Mouse (Mus musculus): Measurements from ENCODE around the gene Cabp4. TPM values are rescaled to one million over a fixed set of nuclear protein-coding genes. Genes with fewer than 3 reads are reported as not detected.

The Cabp4 gene
- polyA plus RNA-seq (2012), result 0.05 TPM in 2 replicates

DNA sequence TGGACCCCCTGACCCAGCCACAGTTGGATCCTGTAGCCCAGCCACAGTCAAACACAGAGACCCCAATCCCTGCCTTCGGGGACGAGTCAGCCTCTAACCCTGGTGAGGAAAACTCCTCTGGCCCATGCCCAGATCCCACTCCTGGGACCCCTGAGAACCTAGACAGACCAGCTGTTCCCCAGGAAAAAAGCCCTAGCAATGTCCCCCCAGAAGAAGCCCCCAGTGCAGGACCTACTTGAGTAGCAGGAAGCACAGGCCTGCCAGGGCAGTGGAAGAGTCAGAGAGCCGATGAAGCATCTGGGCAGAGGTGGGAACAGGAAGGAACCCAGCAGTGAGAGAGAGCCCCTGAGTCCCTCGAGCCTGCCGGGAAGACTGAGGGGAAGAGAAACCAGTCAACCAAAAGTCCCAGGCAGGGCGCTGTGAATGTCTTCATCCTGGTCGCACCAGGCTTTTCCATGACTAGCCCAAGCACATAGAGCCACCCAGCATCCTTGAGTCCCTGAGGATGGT, at the start of gene Cabp4:
TSS of gene Cabp4 (minus strand) at position 275 of the 510 bp plus-strand sequence.
- Histone ChIP-seq H3K4me1 (ENCODE audit: control insufficient read depth) (peaks cover 21% of the 10 kb centered on the region), H3K9me3 (ENCODE audit: control insufficient read depth, low read length) (peaks cover 6% of the 10 kb centered on the region), H3K27me3 (ENCODE audit: control insufficient read depth) (peaks cover 18% of the 10 kb centered on the region), H3K36me3 (ENCODE audit: control insufficient read depth) (no peaks in the 10 kb centered on the region), H3K4me3 (replicated peaks) (no peak within 1 kb of the TSS)
- TF ChIP-seq TAL1 (IDR thresholded peaks at IDR 0.05; ENCODE audit: low read length) (no peak), GATA1 (IDR thresholded peaks at IDR 0.05; ENCODE audit: low read length) (no peak)

DNA sequence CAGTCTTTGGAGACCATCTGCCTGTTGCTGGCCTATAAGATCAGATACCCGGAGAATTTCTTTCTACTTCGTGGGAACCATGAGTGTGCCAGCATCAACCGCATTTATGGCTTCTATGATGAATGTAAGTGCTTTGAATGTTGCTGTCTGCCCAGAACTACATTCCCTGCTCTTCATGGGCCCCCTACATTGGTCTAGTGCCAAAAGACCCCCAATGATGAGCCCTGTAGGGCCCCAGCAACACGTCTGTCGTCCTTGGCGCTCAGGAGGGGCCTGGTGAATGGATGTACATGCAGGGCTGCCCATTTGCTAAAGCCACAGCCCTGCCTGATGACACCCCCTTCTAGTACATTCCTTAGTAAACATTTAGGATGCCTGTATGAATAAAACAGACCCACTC, 49.3 kb upstream of the Cabp4 start:
- H3K4me3 ChIP-seq (replicated peaks), result peak overlapping the region; percentile 86
- H3K36me3 ChIP-seq (ENCODE audit: control insufficient read depth), result peaks cover 52% of the 10 kb centered on the region
- H3K9me3 ChIP-seq (ENCODE audit: control insufficient read depth, low read length), result no peaks in the 10 kb centered on the region
- peaks cover 53% of the 10 kb centered on the region for H3K4me1 ChIP-seq (ENCODE audit: control insufficient read depth)
- no peaks in the 10 kb centered on the region for H3K27me3 ChIP-seq (ENCODE audit: control insufficient read depth)
- TF ChIP-seq TAL1 (IDR thresholded peaks at IDR 0.05; ENCODE audit: low read length) (no peak), GATA1 (IDR thresholded peaks at IDR 0.05; ENCODE audit: low read length) (no peak)

DNA sequence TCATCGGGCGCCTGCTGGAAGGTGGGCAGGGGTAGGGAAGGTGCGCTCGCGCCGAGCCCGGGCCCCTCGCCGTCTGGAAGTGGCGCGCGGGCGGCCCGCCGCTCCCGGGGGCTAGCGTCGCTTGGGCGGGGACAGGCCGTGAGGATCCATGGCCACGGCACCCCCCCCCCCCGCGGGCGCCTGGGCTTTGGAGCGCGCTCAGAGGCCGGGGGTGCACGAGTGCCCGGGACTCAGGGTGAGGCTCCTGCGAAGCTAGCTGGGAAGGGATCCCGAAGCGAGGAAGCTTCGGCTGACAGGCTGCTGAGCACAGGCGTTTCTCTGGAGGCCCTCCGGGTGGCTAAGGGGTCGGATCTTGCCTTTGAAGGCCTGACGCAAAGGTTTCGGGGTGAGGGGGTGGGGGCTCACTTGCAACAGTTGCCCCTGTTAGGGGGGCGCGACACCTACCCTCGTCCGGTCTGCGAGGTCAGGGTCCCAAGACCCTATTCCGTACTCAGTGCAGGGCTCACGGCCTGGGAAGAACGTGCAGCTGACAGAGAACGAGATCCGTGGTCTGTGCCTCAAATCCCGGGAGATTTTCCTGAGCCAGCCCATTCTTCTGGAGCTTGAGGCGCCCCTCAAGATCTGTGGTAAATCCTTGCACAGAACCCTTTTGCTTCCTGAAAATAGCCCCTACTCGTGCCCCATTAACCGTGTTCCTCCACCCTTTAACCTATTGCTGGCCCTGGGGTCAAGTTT, 48.6 kb upstream of the Cabp4 start:
- H3K9me3 ChIP-seq (ENCODE audit: control insufficient read depth, low read length), result no peaks in the 10 kb centered on the region
- peak overlapping the region; percentile 86 for H3K4me3 ChIP-seq (replicated peaks)
- peaks cover 45% of the 10 kb centered on the region for H3K36me3 ChIP-seq (ENCODE audit: control insufficient read depth)
- H3K27me3 ChIP-seq (ENCODE audit: control insufficient read depth), result no peaks in the 10 kb centered on the region
- TF ChIP-seq TAL1 (IDR thresholded peaks at IDR 0.05; ENCODE audit: low read length), result no peak
- no peak for TF ChIP-seq GATA1 (IDR thresholded peaks at IDR 0.05; ENCODE audit: low read length)
- H3K4me1 ChIP-seq (ENCODE audit: control insufficient read depth), result peaks cover 52% of the 10 kb centered on the region

DNA sequence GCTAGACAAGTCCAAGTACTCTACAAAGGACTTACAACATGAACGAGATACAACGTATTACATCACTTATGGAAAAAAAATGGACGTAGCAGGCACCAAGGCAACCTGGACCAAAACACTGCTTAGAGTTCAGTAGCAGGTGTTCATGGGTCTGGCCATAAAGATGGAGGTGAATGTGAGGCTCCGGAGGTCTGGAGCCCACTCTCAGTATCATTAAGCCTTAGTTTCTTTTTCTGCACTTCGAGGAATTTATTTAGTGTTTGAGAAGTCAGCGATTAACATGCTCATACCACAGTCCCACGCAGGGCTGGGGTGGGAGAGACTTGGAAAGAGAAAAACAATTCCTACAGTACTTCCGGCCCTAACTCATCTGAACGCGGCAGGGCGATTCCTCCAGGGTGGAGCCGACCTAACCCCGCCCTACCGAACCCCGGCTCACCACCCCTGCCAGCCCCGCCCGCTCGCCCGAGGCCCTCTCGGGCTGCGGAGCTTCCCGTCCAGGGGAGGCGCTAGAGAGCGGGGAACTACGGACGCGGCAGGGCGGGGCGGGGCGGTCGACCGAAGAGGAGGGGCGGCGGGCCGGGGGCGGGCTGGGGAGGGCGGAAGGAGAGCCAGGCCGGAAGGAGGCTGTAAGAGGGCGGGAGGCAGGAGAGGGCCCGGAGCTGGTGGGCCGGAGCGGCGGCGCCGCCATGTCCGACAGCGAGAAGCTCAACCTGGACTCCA, 47.9 kb upstream of the Cabp4 start, which contains the start of gene Ppp1ca:
TSS of gene Ppp1ca (plus strand) at position 538 of the 723 bp plus-strand sequence.
- Histone ChIP-seq H3K27me3 (ENCODE audit: control insufficient read depth) (no peaks in the 10 kb centered on the region), H3K4me1 (ENCODE audit: control insufficient read depth) (peaks cover 49% of the 10 kb centered on the region), H3K36me3 (ENCODE audit: control insufficient read depth) (peaks cover 38% of the 10 kb centered on the region), H3K4me3 (replicated peaks) (peak within 1 kb of the TSS; percentile 86), H3K9me3 (ENCODE audit: control insufficient read depth, low read length) (no peaks in the 10 kb centered on the region)
- TF ChIP-seq TAL1 (IDR thresholded peaks at IDR 0.05; ENCODE audit: low read length) (no peak), GATA1 (IDR thresholded peaks at IDR 0.05; ENCODE audit: low read length) (no peak)

DNA sequence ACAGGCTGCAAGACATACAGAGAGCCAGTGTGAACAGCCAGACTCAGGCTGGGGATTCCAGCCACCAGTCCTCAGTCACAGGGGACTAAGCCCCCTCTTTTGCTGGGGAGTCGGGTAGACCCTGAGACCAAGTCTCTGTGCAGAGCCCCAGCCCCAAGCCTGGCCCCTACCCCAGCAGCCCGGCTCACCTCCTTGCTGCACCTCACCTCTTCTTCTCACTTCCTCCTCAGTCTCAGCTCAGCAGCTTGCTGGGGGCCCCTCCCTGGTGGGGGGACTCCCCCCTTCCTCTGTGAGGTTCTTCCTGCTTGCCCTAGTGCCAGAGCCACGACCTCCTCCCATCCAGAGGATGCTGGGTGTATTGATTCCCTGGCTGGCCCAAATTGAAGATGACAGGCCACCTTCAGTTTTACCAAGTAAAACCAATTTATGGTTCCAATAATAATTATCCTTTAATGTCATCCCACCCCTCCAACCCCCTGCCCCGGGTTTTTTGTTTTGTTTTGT, 47.0 kb upstream of the Cabp4 start, which contains the start of gene Tbc1d10c:
TSS of gene Tbc1d10c (minus strand) at position 454 of the 504 bp plus-strand sequence.
- Histone ChIP-seq H3K4me3 (replicated peaks) (peak within 1 kb of the TSS; percentile 86), H3K36me3 (ENCODE audit: control insufficient read depth) (peaks cover 30% of the 10 kb centered on the region), H3K27me3 (ENCODE audit: control insufficient read depth) (no peaks in the 10 kb centered on the region), H3K9me3 (ENCODE audit: control insufficient read depth, low read length) (no peaks in the 10 kb centered on the region), H3K4me1 (ENCODE audit: control insufficient read depth) (peaks cover 42% of the 10 kb centered on the region)
- no peak for TF ChIP-seq TAL1 (IDR thresholded peaks at IDR 0.05; ENCODE audit: low read length)
- no peak for TF ChIP-seq GATA1 (IDR thresholded peaks at IDR 0.05; ENCODE audit: low read length)

DNA sequence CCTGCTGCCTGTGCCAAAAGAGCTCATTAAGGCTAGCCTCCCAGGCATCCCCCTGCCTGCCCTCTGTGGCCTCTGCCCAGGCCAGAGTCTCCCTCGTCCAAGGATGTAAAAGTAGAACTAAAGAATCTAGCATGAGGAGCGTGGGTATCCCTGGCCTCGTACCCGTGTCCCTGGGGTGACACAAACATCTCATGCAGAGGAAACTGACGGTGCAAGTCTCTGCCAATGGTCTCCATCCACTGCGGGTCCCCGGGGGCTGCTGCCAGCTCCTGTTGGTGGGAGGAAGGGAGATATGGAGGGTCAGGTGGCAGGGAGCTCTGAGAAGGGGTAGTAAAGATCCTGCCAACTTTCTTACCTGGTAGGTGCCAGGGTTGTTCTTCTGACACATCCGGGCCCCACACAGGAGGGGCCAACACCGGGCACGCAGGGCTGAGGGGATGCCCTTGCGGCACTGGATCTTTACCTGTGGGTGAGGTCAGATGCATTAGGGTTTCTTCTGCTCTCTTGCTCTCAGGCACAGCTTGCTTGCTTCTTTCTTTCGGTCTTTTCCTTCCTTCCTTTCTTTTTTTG, 45.3 kb upstream of the Cabp4 start:
- Histone ChIP-seq H3K36me3 (ENCODE audit: control insufficient read depth) (peaks cover 12% of the 10 kb centered on the region), H3K4me3 (replicated peaks) (no peak overlapping the region), H3K4me1 (ENCODE audit: control insufficient read depth) (peaks cover 46% of the 10 kb centered on the region), H3K27me3 (ENCODE audit: control insufficient read depth) (no peaks in the 10 kb centered on the region; the same call in 1 of the 2 replicates), H3K9me3 (ENCODE audit: control insufficient read depth, low read length) (no peaks in the 10 kb centered on the region)
- TF ChIP-seq GATA1 (IDR thresholded peaks at IDR 0.05; ENCODE audit: low read length) (no peak), TAL1 (IDR thresholded peaks at IDR 0.05; ENCODE audit: low read length) (no peak)

DNA sequence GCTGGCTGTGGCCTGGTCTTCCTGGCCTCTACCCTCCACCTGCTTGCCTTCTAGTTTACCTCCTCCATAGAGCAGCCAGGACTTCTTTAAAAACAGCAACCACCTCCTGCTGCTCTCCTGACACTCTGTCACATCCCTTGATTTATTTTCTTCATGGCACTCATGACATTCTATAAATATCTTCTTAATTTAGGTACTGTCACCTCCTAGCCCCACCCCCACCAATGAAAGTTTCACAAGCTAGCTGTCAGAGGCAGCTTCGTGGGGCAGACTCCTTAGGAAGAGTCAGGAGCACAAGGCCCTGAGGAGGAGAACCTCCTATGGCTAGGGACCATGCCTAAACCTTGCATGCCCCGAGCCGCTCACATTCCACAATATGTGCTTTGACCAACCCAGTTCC, 43.5 kb upstream of the Cabp4 start:
- peaks cover 28% of the 10 kb centered on the region for H3K4me1 ChIP-seq (ENCODE audit: control insufficient read depth)
- H3K9me3 ChIP-seq (ENCODE audit: control insufficient read depth, low read length), result no peaks in the 10 kb centered on the region
- TF ChIP-seq GATA1 (IDR thresholded peaks at IDR 0.05; ENCODE audit: low read length) (no peak), TAL1 (IDR thresholded peaks at IDR 0.05; ENCODE audit: low read length) (no peak)
- H3K36me3 ChIP-seq (ENCODE audit: control insufficient read depth), result no peaks in the 10 kb centered on the region
- no peak overlapping the region for H3K4me3 ChIP-seq (replicated peaks)
- H3K27me3 ChIP-seq (ENCODE audit: control insufficient read depth), result no peaks in the 10 kb centered on the region; the same call in 1 of the 2 replicates

DNA sequence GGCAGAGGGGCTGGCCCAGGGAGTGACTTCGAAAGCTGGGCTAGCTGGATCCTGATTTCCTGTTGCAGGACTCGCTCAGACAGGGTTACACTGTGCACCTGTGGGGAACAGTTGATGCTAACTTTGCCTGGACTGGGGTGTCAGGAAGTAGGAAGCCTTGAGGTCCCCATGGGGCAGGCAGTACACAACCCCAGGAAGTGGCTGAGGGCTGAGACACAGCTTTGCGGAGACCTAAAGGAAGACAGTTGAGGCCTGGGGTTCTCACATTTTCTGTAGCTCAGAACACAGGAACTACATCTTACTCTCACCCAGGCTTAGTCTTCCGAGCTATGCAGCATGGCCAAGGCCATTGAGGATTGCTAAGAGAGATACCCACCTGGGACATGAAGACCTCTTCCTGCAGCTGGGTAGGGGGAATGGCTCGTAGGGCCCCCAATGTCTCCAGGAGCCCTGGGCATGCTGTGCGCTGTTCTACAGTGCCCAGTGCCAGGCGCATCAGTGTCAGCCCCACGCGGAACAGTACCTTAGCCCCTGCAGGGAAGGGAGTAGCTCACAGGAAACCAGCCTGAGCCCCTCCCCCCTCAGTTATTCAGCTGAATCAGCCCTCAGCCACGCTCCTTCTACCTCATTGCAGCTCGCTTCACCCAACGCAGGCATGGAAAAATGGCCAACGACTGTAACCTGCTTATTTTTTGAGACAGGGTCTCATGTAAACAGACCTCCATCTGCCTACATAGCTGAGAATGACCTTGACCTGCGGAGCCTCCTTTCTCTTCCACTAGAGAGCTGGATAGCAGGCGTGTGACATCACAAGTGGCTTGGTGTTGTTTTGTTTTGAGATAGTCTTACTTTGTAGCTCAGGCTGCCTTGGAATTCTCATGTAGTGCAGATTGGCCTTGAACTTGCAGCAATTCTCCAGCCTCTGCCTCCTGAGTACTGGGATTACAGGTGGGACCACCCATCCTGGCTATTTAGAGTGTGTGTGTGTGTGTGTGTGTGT, 41.4 kb upstream of the Cabp4 start:
- Histone ChIP-seq H3K4me3 (replicated peaks) (no peak overlapping the region), H3K36me3 (ENCODE audit: control insufficient read depth) (no peaks in the 10 kb centered on the region), H3K9me3 (ENCODE audit: control insufficient read depth, low read length) (no peaks in the 10 kb centered on the region), H3K4me1 (ENCODE audit: control insufficient read depth) (peaks cover 13% of the 10 kb centered on the region), H3K27me3 (ENCODE audit: control insufficient read depth) (no peaks in the 10 kb centered on the region; the same call in 1 of the 2 replicates)
- TF ChIP-seq TAL1 (IDR thresholded peaks at IDR 0.05; ENCODE audit: low read length) (no peak), GATA1 (IDR thresholded peaks at IDR 0.05; ENCODE audit: low read length) (no peak)
